24 mouse cellular contexts compared by ENCODE assay signal in the genomic region with DNA sequence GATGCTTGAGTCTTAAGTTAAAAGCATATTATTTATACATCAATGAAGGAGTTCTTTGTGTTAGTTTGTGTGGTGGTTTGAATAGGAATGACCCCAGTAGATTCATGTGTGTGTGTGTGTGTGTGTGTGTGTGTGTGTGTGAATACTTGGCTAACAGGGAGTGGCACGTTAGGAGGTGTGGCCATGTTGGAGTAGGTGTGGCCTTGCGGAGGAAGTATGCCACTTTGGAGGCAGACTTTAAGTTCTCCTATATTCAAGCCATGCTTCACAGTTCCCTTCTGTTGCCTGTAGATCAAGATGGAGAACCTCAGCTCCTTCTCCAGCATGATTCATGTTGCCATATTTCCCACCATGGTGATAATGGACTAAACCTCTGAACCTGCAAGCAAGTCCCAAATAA.
"Had no signal": no experiment of that assay in that cellular context is flagged by ENCODE, and none has a peak within 500 bp of the region (broad histone marks: within the 10 kb centered on the region; RNA-seq: fewer than 3 reads in every experiment).

No protein-coding gene starts in this region.

- H3K4me2 ChIP-seq: heart, embryonic 11.5 days; heart, embryonic 13.5 days; heart, embryonic 15.5 days; hindbrain, embryonic 12.5 days; hindbrain, embryonic 14.5 days; intestine, embryonic 15.5 days; limb, embryonic 12.5 days had no signal

- DNase-seq: gastrocnemius, adult 2 months; gastrocnemius, postnatal 10 days; gastrocnemius, postnatal 25 days; heart, adult 2 months; heart, postnatal 4 days; kidney, adult 18-20 months; kidney, adult 8-10 months; kidney, postnatal 10 days; kidney, postnatal 25 days; kidney, postnatal 4 days had no signal

- H3K4me3 ChIP-seq: gastrocnemius, adult 2 months; heart, adult 2 months; heart, embryonic 13.5 days; heart, embryonic 15.5 days; hindbrain, embryonic 10.5 days; hindbrain, embryonic 12.5 days; intestine, embryonic 15.5 days; layer of hippocampus, adult 2 months; left cerebral cortex, adult 2 months; limb, embryonic 10.5 days; limb, embryonic 12.5 days had no signal

- H3K9me3 ChIP-seq: heart, embryonic 13.5 days; heart, embryonic 15.5 days; hindbrain, embryonic 10.5 days; hindbrain, embryonic 12.5 days; intestine, embryonic 15.5 days; limb, embryonic 10.5 days; limb, embryonic 12.5 days had no signal

- H3K27me3 ChIP-seq: heart, embryonic 13.5 days; heart, embryonic 15.5 days; hindbrain, embryonic 12.5 days; intestine, embryonic 15.5 days; limb, embryonic 12.5 days had no signal

- H3K27ac ChIP-seq: gastrocnemius, adult 2 months; heart, adult 2 months; heart, embryonic 13.5 days; heart, embryonic 15.5 days; hindbrain, embryonic 10.5 days; hindbrain, embryonic 12.5 days; hindbrain, embryonic 14.5 days; intestine, embryonic 15.5 days; layer of hippocampus, adult 2 months; left cerebral cortex, adult 2 months; limb, embryonic 10.5 days; limb, embryonic 12.5 days had no signal

- ATAC-seq: hindbrain, embryonic 16.5 days; inflammation-experienced regulatory T-cells, adult 6 months; intestine, embryonic 15.5 days; intestine, postnatal 0 days had no signal

- H3K36me3 ChIP-seq: heart, embryonic 13.5 days; heart, embryonic 15.5 days; hindbrain, embryonic 10.5 days; hindbrain, embryonic 12.5 days; intestine, embryonic 15.5 days; limb, embryonic 10.5 days; limb, embryonic 12.5 days had no signal

- H3K4me1 ChIP-seq: heart, embryonic 13.5 days; heart, embryonic 15.5 days; hindbrain, embryonic 10.5 days; hindbrain, embryonic 12.5 days; intestine, embryonic 15.5 days; limb, embryonic 10.5 days; limb, embryonic 12.5 days had no signal

- H3K9ac ChIP-seq: heart, embryonic 13.5 days; heart, embryonic 15.5 days; hindbrain, embryonic 12.5 days; hindbrain, embryonic 14.5 days; intestine, embryonic 15.5 days; limb, embryonic 12.5 days had no signal
